Mouse (Mus musculus): ENCODE data around the gene Lrg1.

- TF ChIP-seq ZNF384 (IDR thresholded peaks at IDR 0.05; ENCODE audit: low read depth, low read length) = no peak
- TF ChIP-seq UBTF (IDR thresholded peaks at IDR 0.05; ENCODE audit: borderline replicate concordance, insufficient read depth, low read depth, low read length) = no peak
- no peak for TF ChIP-seq POLR2A (IDR thresholded peaks at IDR 0.05; ENCODE audit: control insufficient read depth in 1 of 2, insufficient read depth in 1 of 2, low read depth in 1 of 2, low read length in 2 of 2, poor library complexity in 1 of 2)
- TF ChIP-seq GABPA (IDR thresholded peaks at IDR 0.05; ENCODE audit: low read depth, low read length) = no peak
- no peak for TF ChIP-seq TCF12 (IDR thresholded peaks at IDR 0.05; ENCODE audit: low read depth, low read length)
- no peak for TF ChIP-seq POLR2AphosphoS2 (IDR thresholded peaks at IDR 0.05; ENCODE audit: low read length)
Measured at GRCm38 (mm10) chr17:56149897-56150296, 28.1 kb upstream of the Lrg1 start.
